Mouse (Mus musculus) myocyte (in vitro differentiated cells): ENCODE data around the gene Lamb1. TPM values are rescaled to one million over a fixed set of nuclear protein-coding genes. Genes with fewer than 3 reads are reported as not detected.
A peak's percentile ranks its signal among the peaks of the same experiment; 100 is the strongest.

Experiments used
- H3K27me3 ChIP-seq: one replicate; pipeline ENCODE4 v1.6.1; 2011; ENCODE audit not compliant: control insufficient read depth, insufficient read depth, insufficient read length
- H3K36me3 ChIP-seq: one replicate; pipeline ENCODE4 v1.6.1; 2011; ENCODE audit not compliant: control insufficient read depth, insufficient read depth
- H3K4me2 ChIP-seq: one replicate; pipeline ENCODE4 v1.6.1; 2011; ENCODE audit warnings: low read depth, control low read depth
- H3K4me3 ChIP-seq: one replicate; pipeline ENCODE4 v1.5.1; 2011; ENCODE audit warnings: mild to moderate bottlenecking, control low read depth, moderate library complexity
- H3K79me2 ChIP-seq: one replicate; pipeline ENCODE4 v1.6.1; 2011; ENCODE audit not compliant: control insufficient read depth, insufficient read depth
- H3ac ChIP-seq: one replicate; pipeline ENCODE4 v1.6.1; 2011; ENCODE audit not compliant: control insufficient read depth, insufficient read length
- CEBPB ChIP-seq: IDR thresholded peaks from 2 replicates; pipeline ENCODE4 v1.6.1; 2011; ENCODE audit warnings: mild to moderate bottlenecking, moderate library complexity; ENCODE audit not compliant: poor library complexity, insufficient read depth, severe bottlenecking
- E2F4 ChIP-seq: IDR thresholded peaks from one replicate; pipeline ENCODE4 v1.6.1; 2011; ENCODE audit warnings: mild to moderate bottlenecking, control low read depth, moderate library complexity; ENCODE audit not compliant: insufficient read depth
- MAX ChIP-seq: IDR thresholded peaks from one replicate; pipeline ENCODE4 v1.6.1; 2011; ENCODE audit warnings: low read depth, mild to moderate bottlenecking, control low read depth
- MYOD1 ChIP-seq, 3 experiments: IDR thresholded peaks; one replicate each; pipeline ENCODE4 v1.6.1; 2011; ENCODE audit warnings: control low read depth in 2 of 3, low read depth in 2 of 3, mild to moderate bottlenecking in 2 of 3, moderate library complexity in 1 of 3; ENCODE audit not compliant: insufficient read length in 2 of 3, control insufficient read depth in 1 of 3
- MYOG ChIP-seq, 3 experiments: IDR thresholded peaks; one replicate each; pipeline ENCODE4 v1.6.1; 2011; ENCODE audit warnings: control low read depth in 2 of 3, low read depth in 2 of 3, mild to moderate bottlenecking in 2 of 3; ENCODE audit not compliant: insufficient read length in 2 of 3, control insufficient read depth in 1 of 3, insufficient read depth in 1 of 3
- POLR2A ChIP-seq: IDR thresholded peaks from one replicate; pipeline ENCODE4 v1.6.1; 2011; ENCODE audit warnings: low read depth, mild to moderate bottlenecking, control low read depth, moderate library complexity; ENCODE audit not compliant: insufficient read length
- POLR2AphosphoS2 ChIP-seq: IDR thresholded peaks from one replicate; pipeline ENCODE4 v1.6.1; 2011; ENCODE audit warnings: low read depth, control low read depth; ENCODE audit not compliant: insufficient read length
- REST ChIP-seq: IDR thresholded peaks from one replicate; pipeline ENCODE4 v1.6.1; 2011; ENCODE audit warnings: mild to moderate bottlenecking, control low read depth, moderate library complexity; ENCODE audit not compliant: insufficient read depth, insufficient read length
- SRF ChIP-seq: IDR thresholded peaks from one replicate; pipeline ENCODE4 v1.6.1; 2011; ENCODE audit warnings: low read depth; ENCODE audit not compliant: control insufficient read depth, insufficient read length
- TCF12 ChIP-seq: IDR thresholded peaks from one replicate; pipeline ENCODE4 v1.6.1; 2011; ENCODE audit warnings: mild to moderate bottlenecking, control low read depth; ENCODE audit not compliant: poor library complexity, insufficient read depth, severe bottlenecking
- TCF3 ChIP-seq: IDR thresholded peaks from one replicate; pipeline ENCODE4 v1.6.1; 2011; ENCODE audit warnings: low read depth, control low read depth; ENCODE audit not compliant: insufficient read length
- USF1 ChIP-seq: IDR thresholded peaks from one replicate; pipeline ENCODE4 v1.6.1; 2011; ENCODE audit warnings: low read depth, mild to moderate bottlenecking, control low read depth, moderate library complexity
- polyA plus RNA-seq: library from polyadenylated mRNA; unstranded; fragments of >200 nt; fragmentation: generic; extraction: Trizol; gene quantifications from one replicate; pipeline ENCODE4 v1.2.1, GENCODE M21; 2012; ENCODE audit warnings: missing spikeins

The Lamb1 gene
- polyA plus RNA-seq, 1 experiment: 69.4 TPM

GRCm38 (mm10) chr12:31333261-31333660 lies 68.2 kb downstream of the Lamb1 start:
- Histone ChIP-seq H3ac (no peak overlapping the region), H3K4me2 (no peak overlapping the region), H3K36me3 (peaks cover 89% of the 10 kb centered on the region), H3K4me3 (no peak overlapping the region), H3K27me3 (no peaks in the 10 kb centered on the region), H3K79me2 (no peaks in the 10 kb centered on the region)
- TF ChIP-seq REST: no peak
- TF ChIP-seq MYOD1 (IDR thresholded peaks at IDR 0.05; ENCODE audit: control insufficient read depth in 1 of 3, insufficient read length in 2 of 3, low read depth in 2 of 3): no peak
- TF ChIP-seq MYOG (IDR thresholded peaks at IDR 0.05; ENCODE audit: control insufficient read depth in 1 of 3, insufficient read depth in 1 of 3, insufficient read length in 2 of 3, low read depth in 2 of 3): no peak
- TF ChIP-seq TCF3: no peak
- no peak for TF ChIP-seq TCF12
- no peak for TF ChIP-seq E2F4
- TF ChIP-seq MAX: no peak
- no peak for TF ChIP-seq USF1

- Histone ChIP-seq H3K27me3 (no peaks in the 10 kb centered on the region), H3K4me2 (peak overlapping the region; percentile 73), H3K4me3 (peak overlapping the region; percentile 87), H3ac (peak overlapping the region; percentile 55), H3K36me3 (peaks cover 32% of the 10 kb centered on the region), H3K79me2 (peaks cover 55% of the 10 kb centered on the region)
- TF ChIP-seq E2F4: no peak
- peak; percentile 71; the same call in 1 of the 2 replicates for TF ChIP-seq CEBPB
Observed at GRCm38 (mm10) chr12:31350191-31350943, 85.3 kb downstream of the Lamb1 start.

- Histone ChIP-seq H3K79me2 (peaks cover 48% of the 10 kb centered on the region), H3ac (peak within 1 kb of the TSS; percentile 55), H3K36me3 (peaks cover 29% of the 10 kb centered on the region), H3K27me3 (no peaks in the 10 kb centered on the region), H3K4me3 (peak within 1 kb of the TSS; percentile 87), H3K4me2 (peak within 1 kb of the TSS; percentile 97)
- TF ChIP-seq TCF3 (no peak), MYOG (IDR thresholded peaks at IDR 0.05; ENCODE audit: control insufficient read depth in 1 of 3, insufficient read depth in 1 of 3, insufficient read length in 2 of 3, low read depth in 2 of 3) (no peak), REST (no peak), MYOD1 (IDR thresholded peaks at IDR 0.05; ENCODE audit: control insufficient read depth in 1 of 3, insufficient read length in 2 of 3, low read depth in 2 of 3) (peak in 1 of 3 experiments; percentile 3), E2F4 (no peak), POLR2A (peak; percentile 96), SRF (no peak), MAX (no peak), POLR2AphosphoS2 (peak; percentile 93), USF1 (no peak), TCF12 (no peak), CEBPB (no peak)
Observed at GRCm38 (mm10) chr12:31350944-31351928, 86.2 kb downstream of the Lamb1 start, which contains the start of gene Dld. Gene Dld (minus strand): TSS chr12:31351453.

- Histone ChIP-seq H3K27me3 (no peaks in the 10 kb centered on the region), H3K4me3 (no peak overlapping the region)
- TF ChIP-seq REST: no peak
- no peak for TF ChIP-seq MYOG (IDR thresholded peaks at IDR 0.05; ENCODE audit: control insufficient read depth in 1 of 3, insufficient read depth in 1 of 3, insufficient read length in 2 of 3, low read depth in 2 of 3)
- TF ChIP-seq E2F4: no peak
- TF ChIP-seq TCF12: no peak
- TF ChIP-seq POLR2AphosphoS2: no peak
- no peak for TF ChIP-seq MAX
- TF ChIP-seq TCF3: no peak
- no peak for TF ChIP-seq USF1
- no peak for TF ChIP-seq SRF
- no peak for TF ChIP-seq POLR2A
- no peak for TF ChIP-seq CEBPB
- no peak for TF ChIP-seq MYOD1 (IDR thresholded peaks at IDR 0.05; ENCODE audit: control insufficient read depth in 1 of 3, insufficient read length in 2 of 3, low read depth in 2 of 3)
Observed at GRCm38 (mm10) chr12:31366428-31366827, 101.4 kb downstream of the Lamb1 start.

GRCm38 (mm10) chr12:31367721-31368120 lies 102.7 kb downstream of the Lamb1 start:
- no peak overlapping the region for H3K4me3 ChIP-seq
- H3K36me3 ChIP-seq: no peaks in the 10 kb centered on the region
- H3K79me2 ChIP-seq: no peaks in the 10 kb centered on the region
- no peaks in the 10 kb centered on the region for H3K27me3 ChIP-seq
- H3K4me2 ChIP-seq: no peak overlapping the region
- no peak overlapping the region for H3ac ChIP-seq
- no peak for TF ChIP-seq USF1
- TF ChIP-seq TCF12: no peak
- TF ChIP-seq MYOG (IDR thresholded peaks at IDR 0.05; ENCODE audit: control insufficient read depth in 1 of 3, insufficient read depth in 1 of 3, insufficient read length in 2 of 3, low read depth in 2 of 3): no peak
- TF ChIP-seq CEBPB: no peak
- no peak for TF ChIP-seq POLR2A
- TF ChIP-seq REST: no peak
- TF ChIP-seq MAX: no peak
- no peak for TF ChIP-seq POLR2AphosphoS2
- no peak for TF ChIP-seq TCF3
- no peak for TF ChIP-seq SRF
- TF ChIP-seq MYOD1 (IDR thresholded peaks at IDR 0.05; ENCODE audit: control insufficient read depth in 1 of 3, insufficient read length in 2 of 3, low read depth in 2 of 3): no peak
- TF ChIP-seq E2F4: no peak

More at GRCm38 (mm10) chr12:31366428-31366827, 101.4 kb downstream of the Lamb1 start:
- H3K36me3 ChIP-seq: no peaks in the 10 kb centered on the region
- H3K4me2 ChIP-seq: no peak overlapping the region
- no peak overlapping the region for H3ac ChIP-seq
- no peaks in the 10 kb centered on the region for H3K79me2 ChIP-seq
